Mouse (Mus musculus): ENCODE measurements around the gene Iscu.

- TF ChIP-seq CTCF (IDR thresholded peaks at IDR 0.05; ENCODE audit: borderline replicate concordance, insufficient read depth, low read depth, low read length) (no peak), POLR2A (IDR thresholded peaks at IDR 0.05; ENCODE audit: borderline replicate concordance, insufficient read depth, low read length) (no peak)
These were observed 35.9 kb upstream of the Iscu start for GRCm38 (mm10) chr5:113736522-113737164.
